Mouse (Mus musculus): ENCODE results near the gene Ube2o. TPM values are rescaled to one million over a fixed set of nuclear protein-coding genes. Genes with fewer than 3 reads are reported as not detected.
"Not testable (repeated sequence)": the region's sequence is repeated elsewhere in the genome, so short reads cannot be mapped to it uniquely, and the experiment has no call there.

The Ube2o gene
- total RNA-seq, 2 experiments from 2014 or later = 27.6 to 29.0 TPM

DNA sequence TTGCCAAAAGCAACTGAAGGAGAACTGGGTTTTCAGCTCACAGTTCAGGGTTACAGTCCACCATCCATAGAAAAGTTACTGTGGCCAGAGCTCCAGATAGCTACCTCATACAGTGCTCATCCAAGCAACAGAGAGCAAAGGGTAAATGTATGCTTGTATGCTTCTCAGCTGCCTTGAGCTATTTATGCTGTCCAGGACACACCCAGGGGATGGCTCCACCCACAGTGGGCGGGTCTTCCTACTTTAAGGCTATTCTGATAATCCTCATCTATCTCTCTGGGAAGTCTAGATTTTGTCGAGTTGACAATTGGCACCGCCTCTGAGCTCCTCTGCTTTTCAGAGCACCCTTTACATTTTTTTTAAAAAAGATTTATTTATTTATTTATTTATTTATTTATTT, 60.1 kb downstream of the Ube2o start:
- DNase-seq (ENCODE audit: low spot score in 2 of 2) = no peak

GRCm38 (mm10) chr11:116518482-116518881, 62.8 kb downstream of the Ube2o start:
- DNase-seq (ENCODE audit: low spot score in 2 of 2) = no peak

GRCm38 (mm10) chr11:116515330-116516020, 65.8 kb downstream of the Ube2o start:
- DNase-seq (ENCODE audit: low spot score in 2 of 2) = no peak

DNA sequence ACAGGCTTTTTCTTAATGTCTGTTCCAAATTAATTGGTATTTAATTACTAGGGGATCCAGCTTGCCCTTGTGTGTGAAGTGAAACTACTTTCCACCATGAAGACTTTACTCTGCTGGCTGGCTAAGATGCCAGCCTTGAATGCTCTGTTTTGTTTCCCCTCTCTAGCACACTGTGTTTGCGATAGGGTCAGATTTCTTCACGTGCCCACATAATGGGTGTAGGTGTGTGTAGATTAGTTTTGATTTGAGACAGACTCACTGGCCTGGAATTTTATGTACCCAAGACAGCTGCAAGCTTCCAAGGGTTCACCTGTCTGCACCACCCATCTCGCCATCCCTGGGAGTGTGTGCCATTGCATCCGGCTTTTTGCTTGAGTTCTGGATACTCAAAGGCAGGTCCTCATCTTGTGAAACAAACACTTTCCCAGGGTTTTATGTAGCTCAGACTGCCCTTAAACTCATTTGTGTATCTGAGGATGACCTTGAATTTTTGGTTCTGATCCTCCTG, 67.7 kb downstream of the Ube2o start:
- no peak for DNase-seq (ENCODE audit: low spot score in 2 of 2)

DNA sequence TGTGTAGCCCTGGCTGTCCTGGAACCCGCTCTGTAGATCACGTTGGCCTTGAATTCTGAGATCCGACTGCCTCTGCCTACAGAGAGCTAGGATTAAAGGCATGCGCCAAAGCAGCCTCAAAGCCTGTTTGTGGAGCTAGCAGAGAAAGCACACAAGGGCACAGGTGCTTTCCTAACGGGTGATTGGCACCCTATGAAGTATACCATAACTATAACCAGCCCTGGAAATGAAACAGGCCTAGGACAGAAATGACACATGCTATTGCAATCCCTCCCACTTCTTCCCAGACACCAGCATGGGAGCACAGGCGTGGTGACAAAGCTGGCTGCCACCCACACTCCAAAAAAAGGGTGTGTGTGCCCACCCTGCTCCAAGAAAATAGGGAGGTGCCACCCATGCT, 68.3 kb downstream of the Ube2o start:
- no peak for DNase-seq (ENCODE audit: low spot score in 2 of 2)

DNA sequence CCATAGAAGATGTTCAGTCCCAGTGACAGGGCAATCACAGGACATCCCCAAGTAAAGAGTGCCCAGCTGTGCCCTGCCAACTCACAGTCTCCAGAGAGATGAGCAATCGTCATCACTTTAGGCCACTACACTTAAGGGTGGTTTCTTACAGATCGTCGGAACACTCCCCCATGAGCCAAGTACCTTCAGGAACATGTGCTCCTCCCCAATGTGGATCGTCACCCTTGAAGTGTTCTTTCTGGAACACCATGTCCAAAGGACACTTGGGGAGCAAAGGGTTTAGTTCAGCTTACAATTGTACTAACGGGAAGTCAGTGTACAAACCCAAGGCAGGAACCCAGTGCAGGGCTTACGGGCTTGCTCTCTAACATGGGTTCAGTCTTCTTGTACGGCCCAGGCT, 69.1 kb downstream of the Ube2o start:
- DNase-seq (ENCODE audit: low spot score in 2 of 2) = no peak

- DNase-seq (ENCODE audit: low spot score in 2 of 2) = no peak
These were observed 69.9 kb downstream of the Ube2o start for GRCm38 (mm10) chr11:116511301-116511868.

GRCm38 (mm10) chr11:116508689-116509088, 72.6 kb downstream of the Ube2o start:
- DNase-seq (ENCODE audit: low spot score in 2 of 2) = no peak

GRCm38 (mm10) chr11:116506151-116506875, 74.9 kb downstream of the Ube2o start:
- DNase-seq (ENCODE audit: low spot score in 2 of 2) = no peak

GRCm38 (mm10) chr11:116505573-116505972, 75.7 kb downstream of the Ube2o start:
- DNase-seq (ENCODE audit: low spot score in 2 of 2) = no peak

DNA sequence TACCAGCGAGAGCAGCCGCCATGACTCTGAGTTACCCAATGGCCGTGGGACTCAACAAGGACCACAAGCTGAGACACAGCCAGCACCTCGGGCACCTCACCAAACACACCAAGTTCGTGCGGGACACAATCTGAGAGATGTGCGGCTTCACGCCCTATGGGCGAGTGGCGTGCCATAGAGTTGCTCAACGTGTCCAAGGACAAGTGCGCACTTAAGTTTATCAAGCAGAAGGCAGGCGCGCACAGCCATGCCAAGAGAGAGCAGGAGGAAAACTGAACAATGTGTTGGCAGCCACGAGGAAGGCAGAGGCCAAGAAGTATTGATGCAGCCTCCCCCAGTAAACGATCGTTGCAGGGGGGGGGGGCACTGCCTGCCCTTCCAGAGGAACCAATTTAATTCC, 76.7 kb downstream of the Ube2o start:
- DNase-seq (ENCODE audit: low spot score in 2 of 2) = no peak

DNA sequence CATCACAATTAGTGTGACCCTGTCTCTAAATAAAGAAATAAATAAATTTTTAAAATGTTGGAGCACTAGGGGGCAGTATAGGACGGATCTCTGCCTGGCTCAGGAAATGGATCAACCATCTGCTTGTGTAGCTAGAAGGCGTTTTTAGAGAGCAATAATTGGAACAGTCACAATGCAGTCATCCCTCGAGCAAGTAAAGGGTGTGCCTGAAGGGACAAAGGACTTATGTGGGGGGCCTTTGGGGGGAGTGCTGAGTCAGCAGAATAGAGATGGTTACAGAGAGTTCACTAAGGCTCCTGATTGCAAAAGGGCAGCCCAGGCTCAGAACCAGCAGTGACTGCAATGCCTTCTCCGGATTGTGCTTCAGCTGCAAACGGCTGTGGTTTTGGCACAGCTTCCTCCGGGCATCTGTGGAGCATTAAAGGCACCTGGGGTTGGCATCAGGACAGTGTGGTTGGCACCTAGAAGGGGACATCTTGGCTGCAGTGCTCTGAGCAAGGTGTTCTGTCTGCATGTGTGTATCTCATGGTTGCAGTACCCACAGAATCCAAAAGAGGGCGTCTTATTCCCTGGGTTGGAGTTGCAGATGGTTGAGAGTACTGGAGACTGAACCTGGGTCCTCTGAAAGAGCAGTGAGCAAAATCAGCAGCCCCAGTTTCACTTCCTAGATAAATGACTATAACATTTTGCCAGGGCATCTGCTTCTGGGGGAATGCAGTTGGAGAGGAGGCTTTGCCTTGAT, 80.1 kb downstream of the Ube2o start:
- no peak for DNase-seq (ENCODE audit: low spot score in 2 of 2)

GRCm38 (mm10) chr11:116499018-116499417, 82.2 kb downstream of the Ube2o start:
- no peak for DNase-seq (ENCODE audit: low spot score in 2 of 2)

GRCm38 (mm10) chr11:116498596-116498995, 82.7 kb downstream of the Ube2o start:
- DNase-seq (ENCODE audit: low spot score in 2 of 2) = no peak

- DNase-seq (ENCODE audit: low spot score in 2 of 2) = no peak
These were observed 83.9 kb downstream of the Ube2o start for GRCm38 (mm10) chr11:116497313-116497712.

DNA sequence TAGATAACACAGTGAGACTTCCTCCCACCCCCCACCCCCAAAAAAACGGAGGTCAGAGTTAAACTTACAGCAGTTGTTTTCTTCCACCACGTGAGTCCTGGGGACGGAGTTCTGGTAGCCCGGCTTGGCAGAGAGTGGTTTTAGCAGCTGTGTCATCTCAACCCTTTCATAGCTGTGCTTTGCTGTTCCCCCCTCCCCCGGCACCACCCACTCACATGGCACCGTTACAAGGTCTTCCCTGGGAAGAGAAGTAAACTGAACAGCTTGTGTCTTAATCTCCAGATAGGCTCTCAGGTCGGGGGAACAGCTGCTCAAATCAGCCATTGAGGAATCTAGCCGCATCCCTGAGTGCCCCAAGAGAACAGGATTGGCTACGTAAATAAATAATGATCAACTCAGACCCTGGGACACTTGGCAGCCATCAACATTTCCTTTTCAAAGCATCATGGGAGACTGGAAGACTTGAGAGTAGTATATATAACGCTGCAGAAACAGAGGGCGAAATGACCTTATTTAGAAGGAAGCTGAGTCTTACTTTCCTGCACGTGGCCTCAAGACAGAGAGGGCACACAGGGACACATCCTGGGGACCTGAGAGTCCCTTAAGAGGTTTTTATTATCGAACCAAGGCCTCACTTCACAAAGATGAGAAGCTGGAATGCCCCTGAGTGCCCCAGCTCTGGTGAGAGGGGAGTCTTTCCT, 86.6 kb downstream of the Ube2o start:
- no peak for DNase-seq (ENCODE audit: low spot score in 2 of 2)

GRCm38 (mm10) chr11:116493795-116494252, 87.4 kb downstream of the Ube2o start, which contains the start of gene Prpsap1:
Gene Prpsap1, minus strand, starts transcription at chr11:116494202.
- DNase-seq (ENCODE audit: low spot score in 2 of 2) = peak in 1 of 2 experiments; percentile 48

DNA sequence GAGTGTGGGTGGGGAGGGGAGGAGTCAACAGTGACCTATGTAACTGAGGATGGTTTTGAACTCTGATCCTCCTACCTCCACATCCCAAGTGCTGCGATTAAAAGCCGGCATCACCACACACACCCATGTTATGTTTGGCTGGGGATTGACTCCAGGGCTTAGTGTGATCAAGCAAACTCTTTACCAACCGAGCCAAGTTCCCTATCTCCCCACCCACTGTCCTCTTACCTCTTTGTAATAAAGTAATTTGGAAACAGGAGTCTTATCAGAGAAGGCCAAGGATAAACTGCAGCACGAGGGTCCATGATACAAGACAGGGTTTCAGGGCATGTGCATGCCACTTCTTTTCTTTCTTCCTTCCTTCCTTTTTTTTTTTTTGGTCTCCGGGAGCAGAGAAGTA, 88.1 kb downstream of the Ube2o start:
- DNase-seq (ENCODE audit: low spot score in 2 of 2) = no peak

GRCm38 (mm10) chr11:116492507-116492906, 88.7 kb downstream of the Ube2o start:
- not testable (repeated sequence) for DNase-seq (ENCODE audit: low spot score in 2 of 2)

- no peak for DNase-seq (ENCODE audit: low spot score in 2 of 2)
These were observed 89.9 kb downstream of the Ube2o start for GRCm38 (mm10) chr11:116491338-116491737.
